Mouse (Mus musculus): Measurements from ENCODE around the gene Dnah14. TPM values are rescaled to one million over a fixed set of nuclear protein-coding genes. Genes with fewer than 3 reads are reported as not detected.

Gene Dnah14
- 1 to 10 TPM; 3.2 to 4.8 TPM for polyA plus RNA-seq (2017; shearing (Covaris generic))

DNA sequence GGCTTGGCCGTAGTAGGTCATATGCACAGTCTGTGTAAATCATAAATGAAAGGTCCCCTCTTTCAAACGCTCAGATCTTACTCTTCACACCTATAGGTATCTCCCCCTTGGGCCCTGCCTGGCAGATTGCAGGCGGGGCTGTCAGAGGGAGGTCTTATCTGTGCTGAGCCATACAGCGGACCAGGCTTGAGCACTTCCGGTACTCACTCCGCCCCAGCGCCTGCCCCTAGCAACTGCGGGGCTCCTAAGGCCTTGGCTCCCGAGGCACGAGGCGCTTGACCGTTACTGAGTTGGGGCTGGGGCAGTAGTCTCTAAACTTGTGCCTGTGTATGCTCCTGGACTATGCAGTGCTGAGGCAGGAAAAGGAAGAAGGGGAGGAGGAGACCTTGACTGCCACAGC, at the start of gene Dnah14:
TSS of gene Dnah14 (plus strand) at position 238 of the 400 bp plus-strand sequence.
- no peak for ATAC-seq

DNA sequence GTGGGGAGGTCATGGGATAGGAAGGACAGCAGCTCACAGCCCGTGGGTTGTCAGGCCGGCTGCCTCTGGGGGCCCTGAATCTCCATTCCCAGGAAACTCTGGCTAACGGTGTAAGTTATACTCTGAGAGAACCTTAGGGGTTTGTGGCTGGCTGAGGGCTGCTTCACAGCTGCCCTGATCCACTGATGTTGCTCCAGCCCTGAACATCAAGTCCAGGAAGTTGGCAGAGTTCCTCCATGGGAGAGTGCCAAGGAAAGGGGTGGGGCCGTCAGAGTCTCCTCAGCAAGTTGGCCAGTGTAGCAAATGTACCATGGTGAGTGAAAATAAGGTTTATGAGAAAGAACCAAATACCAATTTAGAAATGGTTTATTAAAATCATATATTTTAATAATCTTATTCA, 47.0 kb upstream of the Dnah14 start:
- ATAC-seq = no peak

DNA sequence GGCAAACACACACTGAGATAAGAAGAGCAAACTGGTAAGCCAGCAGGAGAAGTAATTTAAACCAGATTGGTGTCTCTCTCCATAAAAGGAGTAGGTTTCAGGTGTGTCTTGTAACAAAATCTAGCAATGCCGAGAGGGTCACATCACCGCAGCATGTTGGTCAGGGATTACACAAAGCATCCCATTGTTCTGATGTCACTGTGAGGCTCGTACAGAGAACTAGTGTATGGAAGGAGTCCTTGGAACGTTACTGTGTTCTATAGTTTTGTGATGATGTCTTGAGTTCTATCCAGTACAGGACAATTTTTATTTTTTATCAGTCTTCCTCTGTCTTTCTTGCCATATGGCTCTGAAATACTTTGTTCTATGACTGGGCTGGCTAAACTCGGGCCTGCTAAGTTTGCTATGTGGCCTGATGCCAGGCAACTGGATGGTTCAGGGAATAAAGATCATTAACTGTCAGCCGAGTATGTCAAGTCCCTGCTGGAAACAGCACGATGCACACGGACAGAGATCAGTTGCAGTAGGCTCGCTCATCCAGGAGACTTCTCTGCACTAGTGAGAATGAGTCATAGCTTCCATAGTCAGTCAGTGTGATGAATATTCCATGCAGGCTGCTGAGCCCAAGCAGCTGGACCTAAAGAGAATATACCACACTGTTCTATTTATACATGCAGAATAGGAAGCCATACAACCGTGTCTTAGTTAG, 41.0 kb upstream of the Dnah14 start:
- no peak for ATAC-seq

DNA sequence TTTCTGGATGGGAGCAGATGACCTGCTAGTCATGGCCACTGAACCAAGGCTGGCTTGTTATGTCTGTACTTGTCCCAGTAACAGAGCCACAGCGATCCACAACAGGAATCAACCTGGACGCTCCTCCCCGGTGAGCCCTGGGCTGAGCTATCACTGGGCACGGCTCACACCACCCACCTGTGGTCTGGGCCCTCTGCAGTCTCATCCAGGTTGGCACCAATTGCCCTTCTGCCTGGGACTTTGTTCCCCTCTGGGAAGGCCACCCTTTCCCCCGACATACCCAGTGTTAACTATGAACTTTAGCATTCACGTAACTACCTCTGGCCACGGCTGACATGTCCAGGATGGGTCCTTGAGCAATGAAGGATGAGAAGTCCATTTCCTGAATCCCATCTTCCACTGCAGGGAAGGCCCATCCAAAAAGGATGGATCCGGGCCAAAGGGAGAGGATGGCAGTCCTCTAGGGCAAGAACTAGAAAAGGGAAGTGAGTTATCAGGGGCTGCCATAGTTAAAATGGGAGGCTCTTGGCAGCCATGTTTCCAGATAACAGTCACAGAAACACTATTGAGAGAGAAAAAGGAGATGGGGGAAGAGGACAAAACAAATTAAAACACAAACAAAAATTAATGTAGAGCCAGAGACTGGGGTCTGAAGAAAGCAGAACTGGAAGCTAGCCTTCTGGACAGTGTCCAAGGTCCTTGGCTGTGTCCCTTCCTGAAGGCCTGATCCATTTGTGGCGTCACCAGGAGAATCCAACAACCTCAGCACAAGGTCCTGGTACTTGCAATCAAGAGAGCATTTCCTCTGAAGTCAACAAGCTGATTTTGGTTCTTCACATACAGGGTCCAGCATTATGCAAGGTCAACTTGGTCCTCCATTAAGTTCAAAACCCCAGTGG, 38.5 kb upstream of the Dnah14 start:
- ATAC-seq = no peak

DNA sequence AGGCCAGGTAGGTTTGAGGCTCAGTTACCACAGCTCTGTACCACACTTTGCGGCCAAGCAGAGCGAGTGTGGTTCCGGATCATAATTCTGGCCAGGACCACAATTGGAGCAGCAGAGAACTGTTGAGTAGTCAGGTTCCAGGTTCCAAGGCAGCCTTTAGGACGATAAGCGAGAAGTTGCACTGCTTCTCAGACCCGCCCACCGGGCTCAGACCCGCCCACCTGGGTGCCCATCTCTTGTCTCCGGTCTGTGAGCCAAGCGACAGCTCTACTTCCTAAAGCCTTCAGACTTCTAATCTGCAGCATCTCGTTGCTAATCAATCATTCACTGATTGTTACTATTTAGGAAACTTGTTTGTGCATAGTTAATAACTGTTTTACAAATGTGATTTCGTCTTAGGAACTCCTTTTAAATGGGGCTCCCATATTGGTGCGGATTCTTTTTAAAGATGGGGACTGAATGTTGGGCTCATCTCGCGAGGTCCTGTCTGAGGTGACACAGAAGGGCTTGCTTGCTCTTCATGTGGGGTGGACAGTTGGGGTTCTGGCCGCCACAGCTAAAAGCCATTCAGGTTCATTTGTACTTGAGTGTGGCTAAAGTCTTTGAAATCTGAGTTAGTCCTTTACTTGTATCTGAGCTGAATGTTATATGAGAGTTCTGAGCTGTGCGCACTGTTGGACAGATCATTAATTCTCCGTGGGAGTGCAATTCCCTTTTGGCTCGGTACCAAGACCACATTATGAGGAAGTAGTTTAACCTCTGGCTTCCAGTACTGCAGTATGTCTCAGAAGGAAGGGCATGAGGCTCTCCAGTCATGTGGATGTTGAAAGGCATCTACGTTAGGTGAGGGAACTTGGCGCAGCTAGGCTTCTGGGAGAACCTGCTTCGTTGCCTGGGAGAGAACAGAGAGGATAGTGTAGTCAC, 36.3 kb upstream of the Dnah14 start:
- ATAC-seq = no peak

DNA sequence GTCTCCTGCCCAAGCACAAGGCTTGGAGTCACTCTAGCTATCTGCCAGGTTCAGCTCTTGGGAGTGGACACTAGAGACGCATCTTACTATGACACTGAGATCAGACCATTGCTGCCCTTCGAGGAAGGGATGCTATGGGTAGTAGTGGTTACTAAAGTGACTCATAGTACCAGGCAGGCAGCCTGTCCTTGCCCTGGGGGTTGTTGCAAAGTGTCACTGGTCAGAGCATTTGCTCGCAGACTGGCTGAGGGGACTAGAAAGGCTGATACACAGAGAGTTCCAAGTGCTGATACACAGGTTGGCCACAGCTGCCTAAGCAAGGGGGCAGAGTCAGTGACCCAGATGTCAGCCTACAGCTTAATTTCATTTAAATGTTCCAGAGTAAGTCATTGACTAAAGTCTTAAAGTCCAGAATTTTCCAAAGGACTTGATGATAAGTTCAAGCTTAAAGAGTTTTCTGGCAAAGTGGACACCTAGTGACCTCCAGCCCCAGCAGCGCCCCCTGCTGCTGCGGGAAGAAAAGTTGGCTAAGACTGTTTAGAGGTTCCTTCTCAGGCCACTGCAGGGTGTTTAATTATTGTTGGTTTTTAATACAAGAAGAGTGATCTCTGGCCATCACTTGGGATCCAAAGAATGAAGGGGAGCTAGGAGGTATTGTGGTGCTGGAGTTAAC, 32.5 kb upstream of the Dnah14 start:
- no peak for ATAC-seq

DNA sequence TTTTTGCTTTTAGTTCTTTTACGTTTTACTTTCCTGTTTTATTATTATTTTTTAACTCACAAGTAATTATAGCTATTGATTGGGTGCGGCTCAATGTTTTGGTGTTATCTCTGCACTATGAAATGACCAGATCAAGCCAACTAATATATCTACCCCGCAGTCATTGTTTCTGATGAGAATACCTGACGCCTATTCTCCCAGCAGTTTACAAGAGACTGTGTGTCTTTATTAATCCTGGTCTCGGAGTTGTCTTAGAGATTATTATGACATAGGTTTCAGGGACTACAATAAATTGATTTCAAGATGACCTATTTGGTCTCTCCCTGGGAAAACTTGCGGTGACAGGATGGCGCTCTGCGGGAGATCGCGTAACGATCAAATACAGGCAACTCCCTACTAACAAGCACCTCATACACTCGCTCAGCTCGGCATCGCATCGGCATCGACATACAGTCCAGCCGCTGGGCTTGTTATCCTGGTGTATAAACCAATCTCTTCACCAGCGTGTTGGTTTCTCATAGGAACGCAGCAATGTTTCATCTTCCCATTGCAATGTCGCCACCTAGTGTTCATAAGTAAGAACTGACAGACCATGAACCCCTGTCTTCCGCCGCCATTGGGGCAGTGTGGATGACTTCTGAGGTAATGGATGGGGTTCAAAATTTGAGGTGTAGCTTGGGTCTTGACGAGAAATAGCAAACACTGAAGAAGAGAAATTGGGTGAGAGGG, 31.2 kb upstream of the Dnah14 start:
- peak; percentile 65 for ATAC-seq

DNA sequence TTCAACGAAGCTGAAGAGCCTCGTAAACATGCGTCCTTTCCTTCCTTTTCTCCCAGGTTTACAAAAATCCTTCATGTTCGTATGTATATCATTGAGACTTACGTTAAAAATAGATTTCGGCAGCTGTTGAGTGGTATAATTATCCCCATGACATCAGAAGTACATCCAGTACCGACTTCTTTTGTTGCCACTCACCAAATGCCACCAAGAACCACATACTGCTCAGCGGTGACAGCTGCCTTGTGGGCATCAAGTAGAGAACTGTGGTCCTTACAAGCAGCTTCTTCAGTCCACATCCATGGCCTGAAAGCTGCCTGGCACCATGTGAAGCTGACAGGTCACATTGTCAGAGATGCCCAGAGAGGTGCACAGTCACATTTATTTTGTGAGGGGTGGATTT, 26.4 kb upstream of the Dnah14 start:
- ATAC-seq = no peak

DNA sequence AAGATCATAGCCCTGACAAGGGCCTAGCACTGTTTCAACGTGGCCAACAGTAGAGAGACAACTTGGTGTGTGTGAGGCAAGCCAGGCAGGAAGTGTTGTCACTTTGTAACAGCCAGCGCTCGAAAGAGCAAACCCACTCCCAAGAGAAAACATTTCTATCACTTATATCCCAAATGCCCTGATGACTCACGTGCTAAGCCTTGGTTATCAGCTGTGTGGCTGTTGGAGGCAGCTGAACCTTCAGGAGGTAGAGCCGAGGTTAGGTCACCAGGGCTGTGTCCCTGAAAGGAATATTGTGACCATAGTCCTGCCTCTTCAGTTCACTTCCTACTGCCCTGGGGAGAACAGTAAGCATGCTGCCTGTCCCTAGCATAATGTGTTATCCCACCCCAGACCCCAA, 25.5 kb upstream of the Dnah14 start:
- no peak for ATAC-seq

DNA sequence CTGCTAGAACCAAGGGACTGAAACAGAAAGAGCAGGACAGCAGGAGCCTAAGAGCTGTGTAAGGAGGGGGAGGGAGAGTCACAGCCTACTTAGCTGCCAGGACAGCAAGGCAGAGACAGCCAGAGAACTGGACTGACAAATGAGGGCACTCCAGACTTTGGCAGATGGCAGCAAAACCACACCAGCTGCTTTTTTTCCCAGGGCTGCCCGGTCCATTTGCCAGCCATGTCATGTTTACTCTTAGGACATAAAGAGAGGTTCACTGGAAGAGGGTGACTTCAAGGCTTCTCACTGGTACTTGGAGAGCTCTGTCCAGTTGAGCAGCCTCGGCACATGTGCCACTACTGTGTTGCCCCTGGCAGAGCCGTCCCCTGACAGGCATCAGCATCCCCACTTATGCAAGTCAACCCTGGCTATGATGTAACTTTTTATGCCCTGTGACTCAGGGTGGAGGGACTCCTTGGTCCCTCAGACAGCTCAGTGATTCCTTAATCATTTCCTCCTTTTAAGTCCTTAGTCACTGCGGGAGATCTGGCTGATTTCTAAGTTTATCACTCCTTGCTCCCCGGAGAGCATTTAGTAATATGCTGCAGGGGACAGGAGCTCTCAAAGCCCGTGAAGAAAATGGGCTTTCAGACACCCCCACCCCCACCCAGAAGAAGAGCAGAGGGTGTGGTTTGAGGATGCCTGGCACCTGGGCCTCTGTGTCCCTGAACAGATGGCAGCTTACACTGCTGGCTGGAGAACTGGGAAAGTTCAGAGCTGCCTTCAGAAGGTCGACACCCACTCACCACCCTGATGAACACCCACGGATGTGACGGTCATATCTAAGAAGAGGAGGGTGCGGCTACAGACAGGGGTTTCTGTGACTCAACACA, 23.6 kb upstream of the Dnah14 start:
- no peak for ATAC-seq

DNA sequence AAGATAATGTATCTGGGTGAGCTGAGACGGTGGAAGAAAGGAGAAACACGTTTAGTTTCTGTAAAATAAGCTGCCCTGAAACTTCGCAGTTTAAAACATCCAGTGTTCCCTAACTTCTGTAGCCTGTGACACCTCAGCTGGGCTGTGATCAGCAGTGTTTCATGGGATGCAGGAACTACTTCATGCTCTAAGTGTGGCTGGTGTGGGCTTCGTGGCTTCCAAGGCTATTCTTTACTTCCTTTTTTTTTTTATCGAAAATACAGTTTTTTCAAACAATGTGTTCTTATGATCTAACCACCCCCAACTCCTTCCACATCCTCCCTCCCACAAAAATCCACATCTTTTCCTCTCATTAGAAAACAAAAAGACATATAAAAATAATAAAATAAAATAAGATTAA, 20.9 kb upstream of the Dnah14 start:
- ATAC-seq = no peak

DNA sequence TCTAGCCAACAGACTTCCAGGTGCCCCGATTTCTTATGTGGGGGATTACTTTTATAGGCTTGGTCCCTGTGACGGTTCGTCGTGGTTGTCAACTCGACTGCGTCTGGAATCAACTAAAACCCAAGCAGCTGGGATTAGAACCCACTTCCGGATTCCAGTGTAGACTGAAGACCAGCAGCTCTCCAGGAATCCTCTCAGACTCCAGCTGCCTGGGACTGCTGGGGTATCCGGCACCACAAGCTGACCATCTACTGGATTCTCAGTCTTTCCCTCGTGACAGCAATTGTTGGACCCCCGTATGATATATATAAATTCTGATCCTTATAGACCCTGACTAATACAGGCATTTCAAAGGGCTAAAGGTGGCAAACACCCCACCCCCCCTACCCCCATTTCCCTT, 16.7 kb upstream of the Dnah14 start:
- no peak for ATAC-seq

DNA sequence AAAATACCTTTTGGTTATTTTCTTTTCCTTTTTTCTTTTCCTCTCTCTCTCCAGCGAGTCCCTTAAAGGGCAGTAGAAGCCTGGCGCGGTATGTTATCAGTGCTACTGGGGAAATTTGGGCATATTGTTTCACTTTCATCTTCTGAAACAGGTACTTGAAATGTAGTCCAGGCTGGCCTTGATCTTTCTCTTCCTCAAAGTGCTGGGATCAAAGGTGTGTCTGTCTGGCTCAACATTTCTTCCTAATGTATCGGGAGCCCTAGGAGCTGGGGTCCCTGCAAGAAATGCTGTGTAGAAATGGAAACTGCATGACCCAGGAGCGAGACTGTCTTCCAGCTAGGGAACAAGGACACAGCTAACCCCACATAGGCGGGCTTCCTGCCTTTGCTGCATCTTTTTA, 16.0 kb upstream of the Dnah14 start:
- no peak for ATAC-seq

DNA sequence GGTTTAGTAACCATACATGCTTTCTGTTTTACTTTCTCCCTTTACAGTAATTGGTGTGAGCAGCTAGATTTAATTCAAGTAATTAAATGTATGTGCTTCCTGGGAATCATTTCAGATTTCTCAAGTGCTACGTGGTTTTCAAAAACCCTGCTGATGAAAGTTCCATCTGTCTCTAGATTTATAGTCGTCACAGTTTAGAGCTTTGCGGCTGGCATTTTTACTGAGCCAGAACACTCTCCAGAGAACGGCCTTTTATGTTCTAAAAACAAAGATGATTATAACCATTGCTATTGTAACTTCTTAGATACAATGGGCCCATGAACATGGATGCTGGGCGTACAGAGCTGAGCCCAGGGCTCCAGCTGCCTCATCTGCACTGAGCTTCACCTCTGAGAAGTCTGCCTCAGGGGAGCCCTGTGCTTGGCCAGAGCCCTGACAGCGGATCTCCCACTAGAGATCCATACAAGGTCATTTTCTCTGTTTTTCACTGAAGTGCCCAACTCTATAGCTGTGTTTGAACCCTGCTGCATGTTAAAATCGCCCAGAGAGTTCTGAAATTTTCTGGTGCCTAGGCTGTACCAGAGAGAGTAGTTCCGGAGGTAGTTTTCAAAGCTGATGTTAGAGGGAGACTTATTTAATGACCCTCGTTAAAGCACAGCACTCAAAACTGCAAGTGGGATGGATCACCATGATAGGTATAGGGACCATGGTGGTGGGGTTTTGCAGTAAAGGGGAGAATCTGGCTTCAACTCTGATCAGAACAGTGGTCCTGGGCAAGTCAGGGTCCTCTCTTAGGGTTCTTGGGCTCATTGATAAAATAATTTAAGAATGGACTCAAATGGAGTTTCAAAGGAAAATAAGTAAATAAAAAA, 15.2 kb upstream of the Dnah14 start:
- ATAC-seq = no peak

DNA sequence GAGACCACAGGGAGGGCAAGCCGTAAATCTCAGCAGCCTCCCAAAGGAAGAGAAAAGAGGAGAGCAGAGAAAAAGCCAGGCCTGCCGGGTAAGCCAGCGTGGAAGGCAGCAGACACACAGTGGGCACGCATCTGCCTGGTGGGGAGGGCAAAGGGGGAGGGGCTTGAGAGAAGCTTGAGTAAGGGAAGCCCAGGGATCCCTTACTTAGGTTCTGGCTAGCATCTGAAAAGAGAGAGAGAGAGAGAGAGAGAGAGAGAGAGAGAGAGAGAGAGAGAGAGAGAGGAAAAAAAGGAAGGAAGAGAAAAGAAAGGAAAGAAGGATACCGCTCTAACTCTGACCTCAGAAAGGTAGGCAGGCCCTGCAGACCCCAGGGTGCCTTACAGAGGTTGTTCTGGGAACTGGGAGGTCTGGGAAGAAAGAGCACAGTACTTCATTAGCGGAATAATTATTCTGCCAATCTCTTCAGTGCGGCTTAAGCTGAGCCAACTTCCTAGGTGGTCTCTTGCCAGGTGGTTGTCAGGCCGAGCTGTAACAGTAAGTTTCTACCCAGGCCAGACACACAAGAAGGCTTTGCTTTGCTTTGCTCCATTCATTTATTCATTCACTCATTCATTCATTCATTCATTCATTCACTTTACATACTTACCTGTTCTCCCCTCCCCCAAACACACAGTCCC, 14.5 kb upstream of the Dnah14 start:
- ATAC-seq = no peak

DNA sequence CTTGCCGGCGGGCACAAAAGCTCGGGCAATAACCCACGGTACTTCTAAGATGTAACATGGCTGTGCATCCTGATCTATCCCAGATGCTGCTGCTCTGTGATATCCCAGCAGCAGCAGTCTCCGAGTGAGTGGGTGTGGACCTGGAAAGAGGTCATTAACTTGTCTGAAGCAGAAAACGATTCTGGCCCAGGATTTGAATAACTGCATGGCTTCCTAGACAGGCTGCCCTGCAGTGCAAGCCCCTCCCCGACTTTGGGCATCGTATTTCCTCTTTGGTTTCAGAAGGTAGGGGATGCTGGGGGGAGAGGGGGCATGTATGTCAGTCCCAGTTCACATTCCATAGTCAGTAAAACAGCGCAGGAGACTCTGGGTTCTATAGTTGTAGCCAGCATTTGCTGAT, 6.9 kb upstream of the Dnah14 start:
- no peak for ATAC-seq

DNA sequence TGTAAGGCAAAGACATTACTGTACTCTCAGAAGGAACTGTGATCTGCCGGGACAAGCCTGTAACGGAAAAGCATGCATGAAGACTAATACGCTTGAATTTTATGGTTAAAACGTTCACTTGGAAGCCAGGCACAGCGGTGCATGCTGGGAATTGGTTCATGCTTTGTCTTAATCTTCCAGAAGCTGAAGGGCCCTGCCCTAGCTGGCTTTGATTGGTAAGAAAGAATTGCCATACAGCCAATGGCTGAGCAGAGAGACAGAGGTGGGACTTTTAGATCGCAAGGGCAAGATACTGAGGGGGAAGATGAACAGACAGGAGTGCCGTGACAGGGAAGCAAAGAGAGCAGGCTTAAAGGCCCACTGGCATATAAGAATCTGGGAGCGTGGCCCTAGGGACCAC, 6.8 kb downstream of the Dnah14 start:
- ATAC-seq = no peak

DNA sequence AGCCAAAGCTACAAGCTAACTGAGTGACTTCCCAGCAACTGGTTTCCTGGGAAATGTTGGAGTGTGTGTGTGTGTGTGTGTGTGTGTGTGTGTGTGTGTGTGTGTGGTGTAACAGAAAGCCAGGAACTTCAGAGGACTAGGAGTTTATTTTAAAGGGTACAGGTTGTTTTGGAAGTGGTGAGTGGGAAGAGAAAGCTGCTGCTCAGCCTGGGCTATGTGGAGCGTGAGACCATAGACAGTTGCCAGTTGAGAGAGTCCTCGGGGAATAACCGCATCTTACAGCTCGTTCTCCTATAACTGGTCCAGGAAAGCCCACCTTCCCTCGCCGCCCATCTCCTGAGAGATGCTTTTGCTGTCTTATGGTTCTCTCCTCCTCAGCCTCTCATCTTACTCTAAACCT, 12.8 kb downstream of the Dnah14 start:
- ATAC-seq = no peak

DNA sequence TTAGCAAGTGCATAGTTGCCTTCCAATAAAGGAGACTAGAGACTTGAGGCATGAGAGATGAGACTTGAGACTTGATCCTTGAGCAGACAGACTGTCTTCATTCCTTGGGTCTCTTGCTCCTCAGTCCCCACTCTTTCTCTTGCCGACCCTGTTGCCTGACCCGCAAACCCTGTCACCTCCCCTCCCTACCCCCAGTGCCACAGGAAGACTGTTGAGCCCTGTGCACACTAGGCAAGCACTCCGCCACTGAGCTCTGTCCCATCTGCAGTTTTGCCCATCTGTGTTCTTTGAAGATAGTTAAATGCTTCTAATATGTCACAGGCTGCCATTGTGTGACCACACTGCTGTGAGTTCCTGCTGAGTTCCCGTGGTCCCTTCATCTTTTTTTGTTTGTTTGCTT, 23.0 kb downstream of the Dnah14 start:
- no peak for ATAC-seq
